Mouse (Mus musculus): ENCODE data around the gene Armt1.

DNA sequence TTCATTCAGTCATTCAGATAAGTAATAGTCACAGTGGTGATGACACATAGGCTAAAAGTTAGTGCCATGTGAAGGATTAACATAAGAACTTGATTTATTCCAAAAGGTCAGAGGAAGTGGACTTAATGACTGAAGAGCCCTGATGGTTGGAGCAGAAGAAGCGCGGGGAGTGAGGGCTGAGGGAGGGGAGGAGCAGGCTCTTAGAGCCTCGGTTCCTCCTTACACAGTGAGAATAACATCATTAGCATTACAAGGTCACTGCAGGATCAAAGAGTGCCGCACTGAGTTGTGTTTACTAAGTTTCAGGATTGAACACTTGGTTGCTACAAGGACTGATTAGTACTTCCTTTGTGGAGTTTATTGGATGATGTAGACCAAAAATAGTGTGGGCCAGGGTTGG is 60.6 kb downstream of the Armt1 start:
- TF ChIP-seq HCFC1 (IDR thresholded peaks at IDR 0.05; ENCODE audit: low read depth, low read length) (no peak), MAZ (IDR thresholded peaks at IDR 0.05; ENCODE audit: low read depth, low read length) (no peak), EP300 (IDR thresholded peaks at IDR 0.05; ENCODE audit: low read depth in 1 of 2, low read length in 2 of 2) (no peak), ZC3H11A (IDR thresholded peaks at IDR 0.05; ENCODE audit: low read depth, low read length) (no peak)
